Mouse (Mus musculus): ENCODE results near the gene Hhex. TPM values are rescaled to one million over a fixed set of nuclear protein-coding genes. Genes with fewer than 3 reads are reported as not detected.

Hhex gene
- polyA plus RNA-seq, 1 experiment, result 2.7 TPM

- TF ChIP-seq CTCF (IDR thresholded peaks at IDR 0.05; ENCODE audit: borderline replicate concordance, extremely low read depth, insufficient read depth, insufficient read length), result no peak
- no peak for TF ChIP-seq POLR2A (IDR thresholded peaks at IDR 0.05; ENCODE audit: borderline replicate concordance, extremely low read depth, insufficient read depth, insufficient read length, poor library complexity, severe bottlenecking)
- no peak for DNase-seq (ENCODE audit: low read depth)
Observed at GRCm38 (mm10) chr19:37455528-37455927, 20.9 kb downstream of the Hhex start.

- DNase-seq (ENCODE audit: low read depth), result no peak
Observed at GRCm38 (mm10) chr19:37455961-37456360, 21.4 kb downstream of the Hhex start.

DNA sequence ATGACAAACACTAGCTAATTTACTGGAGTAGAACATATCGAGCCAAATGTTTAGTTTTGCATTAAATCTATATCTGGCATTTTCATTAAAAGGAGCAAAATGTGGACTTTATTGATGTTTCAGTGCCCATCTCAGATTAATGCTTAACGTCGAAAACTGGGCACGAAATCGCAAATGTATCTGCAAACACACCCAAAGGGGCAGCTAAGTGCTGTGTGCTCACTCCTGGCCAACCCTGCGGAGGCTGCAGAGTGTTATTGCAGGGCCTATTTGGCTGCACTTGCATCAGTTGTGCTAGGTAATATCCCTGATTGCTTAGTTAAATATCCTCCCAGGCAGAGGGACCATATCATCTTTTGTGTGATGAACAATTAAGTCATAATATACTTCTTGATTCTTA lies 23.4 kb downstream of the Hhex start:
- TF ChIP-seq POLR2A (IDR thresholded peaks at IDR 0.05; ENCODE audit: borderline replicate concordance, extremely low read depth, insufficient read depth, insufficient read length, poor library complexity, severe bottlenecking) (no peak), CTCF (IDR thresholded peaks at IDR 0.05; ENCODE audit: borderline replicate concordance, extremely low read depth, insufficient read depth, insufficient read length) (no peak)
- no peak for DNase-seq (ENCODE audit: low read depth)

More at GRCm38 (mm10) chr19:37455961-37456360, 21.4 kb downstream of the Hhex start:
- no peak for TF ChIP-seq POLR2A (IDR thresholded peaks at IDR 0.05; ENCODE audit: borderline replicate concordance, extremely low read depth, insufficient read depth, insufficient read length, poor library complexity, severe bottlenecking)
- no peak for TF ChIP-seq CTCF (IDR thresholded peaks at IDR 0.05; ENCODE audit: borderline replicate concordance, extremely low read depth, insufficient read depth, insufficient read length)

- no peak for TF ChIP-seq POLR2A (IDR thresholded peaks at IDR 0.05; ENCODE audit: borderline replicate concordance, extremely low read depth, insufficient read depth, insufficient read length, poor library complexity, severe bottlenecking)
- TF ChIP-seq CTCF (IDR thresholded peaks at IDR 0.05; ENCODE audit: borderline replicate concordance, extremely low read depth, insufficient read depth, insufficient read length), result no peak
- DNase-seq (ENCODE audit: low read depth), result no peak
Observed at GRCm38 (mm10) chr19:37466403-37466802, 31.8 kb downstream of the Hhex start.

- TF ChIP-seq CTCF (IDR thresholded peaks at IDR 0.05; ENCODE audit: borderline replicate concordance, extremely low read depth, insufficient read depth, insufficient read length), result no peak
- no peak for DNase-seq (ENCODE audit: low read depth)
Observed at GRCm38 (mm10) chr19:37466978-37467377, 32.4 kb downstream of the Hhex start.

DNA sequence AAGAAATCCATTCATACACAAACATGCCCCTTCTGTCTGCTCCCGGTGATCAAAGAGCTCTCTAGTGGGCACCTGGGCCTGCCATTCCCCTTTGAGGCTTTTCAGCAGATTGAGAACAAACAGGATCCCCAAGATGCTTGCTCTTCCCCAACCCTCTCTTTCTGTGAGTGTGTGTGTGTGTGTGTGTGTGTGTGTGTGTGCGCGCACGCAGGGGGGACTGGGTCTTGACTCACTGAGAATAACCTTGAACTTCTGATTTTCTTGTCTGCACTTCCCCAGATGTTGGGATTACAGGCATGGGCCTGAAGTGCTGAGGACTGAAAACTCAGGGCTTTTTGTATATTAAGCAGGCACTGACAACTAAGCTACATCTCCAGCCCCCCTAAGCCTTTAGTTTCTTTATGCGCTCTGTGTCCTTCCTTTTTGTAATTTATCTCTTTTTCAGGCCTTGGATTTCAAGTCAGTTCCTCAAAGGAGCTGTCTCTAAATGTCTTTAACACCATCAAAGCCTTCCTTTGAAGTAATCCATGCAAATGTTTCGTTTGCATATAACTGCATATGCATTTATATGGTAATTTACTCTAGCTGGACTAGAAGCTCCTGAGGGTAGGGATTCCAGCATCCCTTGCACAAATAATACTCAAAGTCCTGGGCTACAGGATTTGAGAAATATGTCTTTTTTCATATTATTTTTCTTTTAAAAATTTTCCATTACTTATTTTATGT lies 34.4 kb downstream of the Hhex start:
- DNase-seq (ENCODE audit: low read depth), result peak; percentile 5
- TF ChIP-seq CTCF (IDR thresholded peaks at IDR 0.05; ENCODE audit: borderline replicate concordance, extremely low read depth, insufficient read depth, insufficient read length), result no peak
- TF ChIP-seq POLR2A (IDR thresholded peaks at IDR 0.05; ENCODE audit: borderline replicate concordance, extremely low read depth, insufficient read depth, insufficient read length, poor library complexity, severe bottlenecking), result no peak

DNA sequence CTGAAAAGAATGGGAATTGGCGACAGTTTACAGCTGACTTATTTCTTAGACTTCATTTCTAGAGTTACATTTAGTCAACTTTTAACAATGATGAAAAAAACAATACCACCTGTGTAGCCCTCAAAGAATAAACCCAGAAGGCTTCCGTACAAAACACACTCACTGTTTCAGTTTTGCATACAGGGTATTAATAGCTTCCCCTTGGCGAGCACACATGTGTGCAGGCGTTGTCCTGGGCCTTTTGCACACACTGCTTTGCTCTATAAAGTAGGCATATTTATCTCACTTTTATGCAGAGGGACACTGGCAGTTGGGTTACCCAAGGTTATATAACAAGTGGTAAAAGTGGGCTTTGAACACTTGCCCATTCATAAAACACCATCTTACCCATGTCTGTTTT lies 37.1 kb downstream of the Hhex start:
- TF ChIP-seq CTCF (IDR thresholded peaks at IDR 0.05; ENCODE audit: borderline replicate concordance, extremely low read depth, insufficient read depth, insufficient read length), result no peak
- TF ChIP-seq POLR2A (IDR thresholded peaks at IDR 0.05; ENCODE audit: borderline replicate concordance, extremely low read depth, insufficient read depth, insufficient read length, poor library complexity, severe bottlenecking), result no peak
- DNase-seq (ENCODE audit: low read depth), result no peak

- no peak for TF ChIP-seq CTCF (IDR thresholded peaks at IDR 0.05; ENCODE audit: borderline replicate concordance, extremely low read depth, insufficient read depth, insufficient read length)
- no peak for TF ChIP-seq POLR2A (IDR thresholded peaks at IDR 0.05; ENCODE audit: borderline replicate concordance, extremely low read depth, insufficient read depth, insufficient read length, poor library complexity, severe bottlenecking)
- no peak for DNase-seq (ENCODE audit: low read depth)
Observed at GRCm38 (mm10) chr19:37472589-37472988, 38.0 kb downstream of the Hhex start.

GRCm38 (mm10) chr19:37481704-37482103 lies 47.1 kb downstream of the Hhex start:
- DNase-seq (ENCODE audit: low read depth), result no peak

DNA sequence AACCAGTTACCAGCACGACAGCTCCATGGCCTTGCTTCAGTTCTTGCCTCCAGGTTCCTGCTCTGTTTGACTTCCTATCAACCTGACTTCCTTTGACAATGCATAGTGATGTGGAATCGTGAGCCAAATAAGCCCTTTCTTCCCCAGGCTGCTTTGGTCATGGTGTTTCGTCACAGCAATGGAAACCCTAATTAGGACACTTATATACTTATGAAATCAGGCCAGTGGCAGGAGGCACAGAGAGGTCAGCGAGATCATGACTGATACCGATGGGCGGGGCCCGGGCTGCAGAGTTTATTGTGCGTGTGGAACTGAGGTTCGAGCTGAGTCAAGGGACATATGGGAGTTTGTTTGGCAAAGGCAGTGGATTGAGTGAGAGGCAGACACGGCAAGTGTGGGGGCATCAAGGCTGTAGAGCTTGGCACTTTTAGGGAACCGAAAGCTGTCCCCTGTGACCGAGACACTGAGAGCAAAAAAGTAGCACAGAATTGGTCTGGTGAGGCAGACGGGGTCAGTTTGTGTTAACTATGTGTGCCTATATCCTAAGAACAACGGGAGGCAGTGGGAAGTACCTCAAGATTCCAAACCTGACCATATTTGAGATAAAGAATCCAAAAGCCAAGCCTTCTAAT lies 48.1 kb downstream of the Hhex start:
- no peak for TF ChIP-seq POLR2A (IDR thresholded peaks at IDR 0.05; ENCODE audit: borderline replicate concordance, extremely low read depth, insufficient read depth, insufficient read length, poor library complexity, severe bottlenecking)
- TF ChIP-seq CTCF (IDR thresholded peaks at IDR 0.05; ENCODE audit: borderline replicate concordance, extremely low read depth, insufficient read depth, insufficient read length), result no peak
- no peak for DNase-seq (ENCODE audit: low read depth)

More at GRCm38 (mm10) chr19:37481704-37482103, 47.1 kb downstream of the Hhex start:
- TF ChIP-seq POLR2A (IDR thresholded peaks at IDR 0.05; ENCODE audit: borderline replicate concordance, extremely low read depth, insufficient read depth, insufficient read length, poor library complexity, severe bottlenecking) (no peak), CTCF (IDR thresholded peaks at IDR 0.05; ENCODE audit: borderline replicate concordance, extremely low read depth, insufficient read depth, insufficient read length) (no peak)

DNA sequence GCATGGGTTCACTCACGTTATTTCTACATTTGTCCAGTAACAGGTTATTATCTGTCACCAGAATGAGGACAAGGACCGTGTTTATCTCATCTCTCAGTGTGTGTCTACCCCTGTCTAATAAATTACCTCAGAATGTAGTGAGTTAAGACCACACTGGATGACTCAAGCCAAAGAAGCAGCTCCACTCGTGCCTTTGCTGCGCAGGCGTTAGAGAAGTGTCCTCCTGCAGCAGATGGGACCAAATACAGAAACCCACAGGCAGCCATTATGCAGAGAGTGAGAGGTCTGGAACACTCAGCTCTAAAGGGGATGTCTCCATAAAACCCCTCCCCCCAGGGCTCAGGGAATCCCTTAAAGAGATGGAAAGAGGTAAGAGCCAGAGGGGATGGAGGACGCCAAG lies 50.2 kb downstream of the Hhex start:
- TF ChIP-seq POLR2A (IDR thresholded peaks at IDR 0.05; ENCODE audit: borderline replicate concordance, extremely low read depth, insufficient read depth, insufficient read length, poor library complexity, severe bottlenecking) (no peak), CTCF (IDR thresholded peaks at IDR 0.05; ENCODE audit: borderline replicate concordance, extremely low read depth, insufficient read depth, insufficient read length) (no peak)
- DNase-seq (ENCODE audit: low read depth), result no peak

DNA sequence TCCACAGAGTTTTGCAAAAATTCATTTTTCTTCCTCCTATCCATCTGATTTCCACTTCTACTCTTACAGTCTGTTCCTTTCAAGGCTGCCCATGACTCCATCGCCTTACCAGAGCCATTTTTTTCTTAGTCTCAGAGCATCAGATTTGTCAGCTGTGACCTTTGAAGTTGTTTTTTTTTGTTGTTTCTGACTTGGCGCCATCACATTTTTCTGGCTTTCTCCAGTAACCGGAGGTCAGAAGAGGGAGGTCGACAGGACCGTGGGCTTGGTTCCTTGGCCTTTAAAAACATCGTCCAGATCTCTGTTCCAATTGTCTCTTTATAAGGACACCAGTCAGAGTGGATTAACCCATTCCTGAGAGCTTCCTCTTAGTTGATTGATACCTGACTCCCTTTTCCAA lies 52.2 kb downstream of the Hhex start:
- DNase-seq (ENCODE audit: low read depth), result no peak

More for the DNA sequence above, 52.2 kb downstream of the Hhex start:
- TF ChIP-seq POLR2A (IDR thresholded peaks at IDR 0.05; ENCODE audit: borderline replicate concordance, extremely low read depth, insufficient read depth, insufficient read length, poor library complexity, severe bottlenecking), result no peak
- no peak for TF ChIP-seq CTCF (IDR thresholded peaks at IDR 0.05; ENCODE audit: borderline replicate concordance, extremely low read depth, insufficient read depth, insufficient read length)

Data from brain, embryonic 14.5 days (tissue).